Mouse (Mus musculus): ENCODE measurements around the gene Tmco1.

DNA sequence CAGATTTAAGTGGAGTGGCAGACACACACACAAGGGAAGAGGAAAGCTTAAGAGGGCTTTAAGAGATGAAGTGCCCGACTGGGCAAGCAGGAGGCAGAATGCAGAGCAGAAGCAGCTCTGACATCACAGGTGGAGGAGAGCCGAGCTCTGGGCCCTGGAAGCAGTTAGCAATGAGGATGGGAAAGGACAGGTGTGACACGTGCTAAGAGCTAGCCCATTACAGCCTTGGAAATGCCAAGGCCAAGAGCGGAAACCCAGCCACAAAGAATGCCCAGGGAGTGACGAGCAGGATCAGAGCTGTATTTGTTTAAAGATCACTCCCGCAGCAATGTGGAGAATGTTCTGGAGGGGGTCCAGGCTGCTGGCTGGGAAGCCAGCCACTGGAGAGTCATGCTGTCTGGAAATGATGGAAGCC is 38.3 kb upstream of the Tmco1 start:
- TF ChIP-seq MAFK (IDR thresholded peaks at IDR 0.05; ENCODE audit: insufficient read depth, low read depth, low read length) (no peak), ZC3H11A (IDR thresholded peaks at IDR 0.05; ENCODE audit: borderline replicate concordance, low read depth, low read length) (no peak), HCFC1 (IDR thresholded peaks at IDR 0.05; ENCODE audit: borderline replicate concordance, insufficient read depth, low read length) (no peak), ZNF384 (IDR thresholded peaks at IDR 0.05; ENCODE audit: low read depth, low read length) (no peak), CHD2 (IDR thresholded peaks at IDR 0.05; ENCODE audit: low read depth, low read length) (no peak)
